Mouse (Mus musculus): ENCODE measurements around the gene Tmem245. TPM values are rescaled to one million over a fixed set of nuclear protein-coding genes. Genes with fewer than 3 reads are reported as not detected.
A peak's percentile ranks its signal among the peaks of the same experiment; 100 is the strongest.

Tmem245 gene
- 4.4 TPM for polyA plus RNA-seq (2012; fragmentation: generic; extraction: Trizol)

DNA sequence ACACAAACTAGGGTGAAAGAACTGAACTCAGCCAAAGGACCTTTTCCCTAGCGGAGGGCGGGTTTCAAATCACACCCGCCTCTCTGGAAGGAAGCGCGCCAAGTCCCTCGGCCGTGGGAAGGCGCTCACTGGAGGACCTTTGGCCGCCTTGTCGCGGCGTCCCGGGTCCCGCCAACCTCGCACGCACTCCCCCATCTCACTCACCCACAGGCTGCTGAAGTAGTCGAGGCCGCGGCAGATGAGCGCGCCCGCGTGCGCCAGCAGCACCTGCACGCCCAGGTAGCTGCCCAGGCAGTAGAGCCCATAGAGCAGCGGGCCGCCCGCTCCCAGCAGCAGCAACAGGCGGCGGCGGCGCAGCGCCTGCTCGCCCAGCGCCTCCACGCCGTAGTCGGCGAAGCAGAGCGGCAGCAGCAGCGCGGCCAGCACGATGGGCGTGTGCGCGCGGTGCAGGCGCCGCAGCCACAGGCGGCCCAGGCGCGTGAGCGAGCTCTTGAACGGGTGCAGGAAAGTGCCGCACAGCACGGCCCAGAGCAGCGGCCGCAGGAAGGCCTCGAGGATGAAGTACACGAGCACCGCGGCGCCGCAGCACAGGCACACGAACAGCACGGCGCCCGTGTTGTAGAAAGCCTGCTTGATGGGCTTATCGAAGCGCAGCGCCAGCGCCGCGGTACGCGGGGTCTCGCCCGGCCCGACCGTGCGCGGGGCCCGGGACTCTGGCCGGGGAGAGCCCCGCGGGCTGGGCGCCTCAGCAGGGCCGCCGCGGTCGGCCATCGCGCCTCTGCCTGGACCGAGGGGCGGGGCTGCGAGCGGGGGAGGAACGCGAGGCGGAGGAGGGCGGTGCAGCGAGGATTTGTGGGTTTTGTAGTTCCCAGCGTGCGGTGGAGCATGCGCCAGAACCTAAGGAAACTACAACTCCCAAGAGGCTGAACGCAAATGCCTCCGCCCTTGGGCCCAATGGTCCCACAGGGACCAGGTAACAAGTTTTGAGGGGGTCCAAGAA, at the start of gene Tmem245:
Gene Tmem245, minus strand, starts transcription at position 797 of the 1,000 bp plus-strand sequence.
- Histone ChIP-seq H3K27me3 (ENCODE audit: control insufficient read depth, insufficient read depth, insufficient read length) (no peaks in the 10 kb centered on the region), H3K4me3 (peak within 1 kb of the TSS; percentile 43), H3K36me3 (ENCODE audit: control insufficient read depth, insufficient read depth) (no peaks in the 10 kb centered on the region), H3ac (ENCODE audit: control insufficient read depth, insufficient read length) (peak within 1 kb of the TSS; percentile 45), H3K79me2 (ENCODE audit: control insufficient read depth, insufficient read depth) (peaks cover 46% of the 10 kb centered on the region), H3K4me2 (ENCODE audit: low read depth) (peak within 1 kb of the TSS; percentile 98)
- TF ChIP-seq TCF3 (IDR thresholded peaks at IDR 0.05; ENCODE audit: insufficient read length, low read depth) (no peak), REST (IDR thresholded peaks at IDR 0.05; ENCODE audit: insufficient read depth, insufficient read length) (no peak), TCF12 (IDR thresholded peaks at IDR 0.05; ENCODE audit: insufficient read depth, poor library complexity, severe bottlenecking) (no peak), MAX (IDR thresholded peaks at IDR 0.05; ENCODE audit: low read depth) (peak; percentile 37), USF1 (IDR thresholded peaks at IDR 0.05; ENCODE audit: low read depth) (no peak), POLR2A (IDR thresholded peaks at IDR 0.05; ENCODE audit: insufficient read length, low read depth) (peak; percentile 71), CEBPB (IDR thresholded peaks at IDR 0.05; ENCODE audit: insufficient read depth, poor library complexity, severe bottlenecking) (no peak), SRF (IDR thresholded peaks at IDR 0.05; ENCODE audit: control insufficient read depth, insufficient read length, low read depth) (no peak), MYOD1 (IDR thresholded peaks at IDR 0.05; ENCODE audit: control insufficient read depth in 1 of 3, insufficient read length in 2 of 3, low read depth in 2 of 3) (peak in 1 of 3 experiments; percentile 65), POLR2AphosphoS2 (IDR thresholded peaks at IDR 0.05; ENCODE audit: insufficient read length, low read depth) (peak; percentile 61), E2F4 (IDR thresholded peaks at IDR 0.05; ENCODE audit: insufficient read depth) (no peak), MYOG (IDR thresholded peaks at IDR 0.05; ENCODE audit: control insufficient read depth in 1 of 3, insufficient read depth in 1 of 3, insufficient read length in 2 of 3, low read depth in 2 of 3) (peak in 2 of 3 experiments; percentile 14 to 19)

DNA sequence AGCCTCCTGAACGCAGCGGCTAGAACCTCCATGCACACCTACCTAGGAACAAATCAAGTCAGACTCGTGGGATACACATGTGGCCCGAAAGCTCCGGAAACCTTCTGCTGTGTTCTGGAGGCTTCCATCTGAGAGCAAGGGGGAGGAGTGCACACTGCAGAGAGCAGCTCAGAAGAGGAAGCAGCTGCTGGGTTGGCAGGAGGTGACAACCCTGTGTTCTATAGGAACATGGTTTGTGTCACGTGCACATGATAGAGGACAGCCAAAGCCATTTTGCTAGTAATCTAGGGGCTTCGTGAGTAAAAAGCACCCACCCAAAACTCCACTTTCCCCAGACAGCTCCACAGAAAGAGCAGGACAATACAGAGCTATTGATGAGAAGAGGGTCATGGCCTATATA, 46.1 kb upstream of the Tmem245 start:
- TF ChIP-seq REST (IDR thresholded peaks at IDR 0.05; ENCODE audit: insufficient read depth, insufficient read length) (no peak), POLR2AphosphoS2 (IDR thresholded peaks at IDR 0.05; ENCODE audit: insufficient read length, low read depth) (no peak), TCF3 (IDR thresholded peaks at IDR 0.05; ENCODE audit: insufficient read length, low read depth) (no peak), TCF12 (IDR thresholded peaks at IDR 0.05; ENCODE audit: insufficient read depth, poor library complexity, severe bottlenecking) (no peak), MAX (IDR thresholded peaks at IDR 0.05; ENCODE audit: low read depth) (no peak), MYOG (IDR thresholded peaks at IDR 0.05; ENCODE audit: control insufficient read depth in 1 of 3, insufficient read depth in 1 of 3, insufficient read length in 2 of 3, low read depth in 2 of 3) (no peak), MYOD1 (IDR thresholded peaks at IDR 0.05; ENCODE audit: control insufficient read depth in 1 of 3, insufficient read length in 2 of 3, low read depth in 2 of 3) (no peak), SRF (IDR thresholded peaks at IDR 0.05; ENCODE audit: control insufficient read depth, insufficient read length, low read depth) (no peak), CEBPB (IDR thresholded peaks at IDR 0.05; ENCODE audit: insufficient read depth, poor library complexity, severe bottlenecking) (no peak), POLR2A (IDR thresholded peaks at IDR 0.05; ENCODE audit: insufficient read length, low read depth) (no peak), E2F4 (IDR thresholded peaks at IDR 0.05; ENCODE audit: insufficient read depth) (no peak), USF1 (IDR thresholded peaks at IDR 0.05; ENCODE audit: low read depth) (no peak)
- H3K27me3 ChIP-seq (ENCODE audit: control insufficient read depth, insufficient read depth, insufficient read length), result peaks cover 20% of the 10 kb centered on the region
- no peak overlapping the region for H3ac ChIP-seq (ENCODE audit: control insufficient read depth, insufficient read length)
- no peak overlapping the region for H3K4me3 ChIP-seq
- H3K4me2 ChIP-seq (ENCODE audit: low read depth), result no peak overlapping the region
- H3K36me3 ChIP-seq (ENCODE audit: control insufficient read depth, insufficient read depth), result no peaks in the 10 kb centered on the region
- no peaks in the 10 kb centered on the region for H3K79me2 ChIP-seq (ENCODE audit: control insufficient read depth, insufficient read depth)

DNA sequence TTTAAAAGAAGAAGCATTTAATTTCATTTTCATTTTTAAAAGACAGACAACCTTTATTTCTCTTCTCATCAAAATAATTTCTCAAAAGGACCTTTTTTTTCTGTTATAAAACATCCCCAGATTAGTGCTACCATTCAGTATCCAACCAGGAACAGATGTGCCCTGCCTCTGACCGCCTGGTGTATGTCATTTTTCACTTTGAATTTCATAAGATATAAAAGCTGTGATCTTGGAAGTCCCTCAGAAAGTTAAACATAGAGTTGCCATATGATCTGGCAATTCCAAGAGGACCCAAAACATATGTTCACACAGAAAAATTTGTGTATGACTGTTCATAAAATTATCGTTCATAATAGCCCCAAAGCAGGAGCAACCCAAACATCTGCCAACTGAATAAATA, 44.7 kb upstream of the Tmem245 start:
- Histone ChIP-seq H3K4me2 (ENCODE audit: low read depth) (no peak overlapping the region), H3K4me3 (no peak overlapping the region), H3ac (ENCODE audit: control insufficient read depth, insufficient read length) (no peak overlapping the region), H3K36me3 (ENCODE audit: control insufficient read depth, insufficient read depth) (no peaks in the 10 kb centered on the region), H3K79me2 (ENCODE audit: control insufficient read depth, insufficient read depth) (no peaks in the 10 kb centered on the region), H3K27me3 (ENCODE audit: control insufficient read depth, insufficient read depth, insufficient read length) (peaks cover 24% of the 10 kb centered on the region)
- TF ChIP-seq USF1 (IDR thresholded peaks at IDR 0.05; ENCODE audit: low read depth), result no peak
- no peak for TF ChIP-seq MAX (IDR thresholded peaks at IDR 0.05; ENCODE audit: low read depth)
- no peak for TF ChIP-seq MYOD1 (IDR thresholded peaks at IDR 0.05; ENCODE audit: control insufficient read depth in 1 of 3, insufficient read length in 2 of 3, low read depth in 2 of 3)
- TF ChIP-seq MYOG (IDR thresholded peaks at IDR 0.05; ENCODE audit: control insufficient read depth in 1 of 3, insufficient read depth in 1 of 3, insufficient read length in 2 of 3, low read depth in 2 of 3), result no peak
- TF ChIP-seq SRF (IDR thresholded peaks at IDR 0.05; ENCODE audit: control insufficient read depth, insufficient read length, low read depth), result no peak

DNA sequence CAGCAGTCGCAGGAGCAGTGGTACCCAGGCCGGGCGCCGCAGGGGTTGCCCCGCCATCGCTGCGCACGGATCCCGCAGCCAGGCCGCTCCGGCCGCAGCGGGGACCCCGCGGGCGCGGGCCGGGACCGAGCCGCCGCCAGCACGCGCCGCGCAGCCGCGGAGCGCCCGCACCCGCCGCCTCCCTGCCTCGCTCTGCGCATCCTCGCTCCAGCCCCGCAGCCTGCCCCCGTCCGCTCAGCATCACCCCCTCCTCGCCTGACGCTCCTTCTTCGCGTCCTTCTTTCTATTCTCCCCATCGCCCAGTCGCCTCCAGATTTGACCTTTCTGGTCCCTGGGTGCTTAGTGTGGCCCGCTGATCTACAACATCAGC, 43.0 kb upstream of the Tmem245 start, which contains the start of gene Frrs1l:
Gene Frrs1l, minus strand, starts transcription at position 177 of the 370 bp plus-strand sequence.
- no peaks in the 10 kb centered on the region for H3K79me2 ChIP-seq (ENCODE audit: control insufficient read depth, insufficient read depth)
- no peak within 1 kb of the TSS for H3ac ChIP-seq (ENCODE audit: control insufficient read depth, insufficient read length)
- peaks cover 24% of the 10 kb centered on the region for H3K27me3 ChIP-seq (ENCODE audit: control insufficient read depth, insufficient read depth, insufficient read length)
- no peak within 1 kb of the TSS for H3K4me3 ChIP-seq
- no peaks in the 10 kb centered on the region for H3K36me3 ChIP-seq (ENCODE audit: control insufficient read depth, insufficient read depth)
- TF ChIP-seq CEBPB (IDR thresholded peaks at IDR 0.05; ENCODE audit: insufficient read depth, poor library complexity, severe bottlenecking) (no peak), TCF12 (IDR thresholded peaks at IDR 0.05; ENCODE audit: insufficient read depth, poor library complexity, severe bottlenecking) (no peak), SRF (IDR thresholded peaks at IDR 0.05; ENCODE audit: control insufficient read depth, insufficient read length, low read depth) (no peak), REST (IDR thresholded peaks at IDR 0.05; ENCODE audit: insufficient read depth, insufficient read length) (no peak), POLR2AphosphoS2 (IDR thresholded peaks at IDR 0.05; ENCODE audit: insufficient read length, low read depth) (no peak), TCF3 (IDR thresholded peaks at IDR 0.05; ENCODE audit: insufficient read length, low read depth) (no peak), E2F4 (IDR thresholded peaks at IDR 0.05; ENCODE audit: insufficient read depth) (no peak), MYOG (IDR thresholded peaks at IDR 0.05; ENCODE audit: control insufficient read depth in 1 of 3, insufficient read depth in 1 of 3, insufficient read length in 2 of 3, low read depth in 2 of 3) (no peak)
- H3K4me2 ChIP-seq (ENCODE audit: low read depth), result no peak within 1 kb of the TSS

All from myocyte (in vitro differentiated cells).